Mouse (Mus musculus) bone marrow macrophage, adult 2 months (primary cell): ENCODE measurements at regions not wholly inside any gene's neighbourhood (a gene's known extent, or its start where the extent isn't known, plus 50 kb on each side); places are given as distances from the start of the nearest gene placed in this dataset.
"Not testable (repeated sequence)": the region's sequence is repeated elsewhere in the genome, so short reads cannot be mapped to it uniquely, and the experiment has no call there.

Experiments
- H3K27ac ChIP-seq: 2 replicates; pipeline ENCODE4 v1.5.1; 2012; ENCODE audit warnings: low read depth, low read length; ENCODE audit not compliant: insufficient read depth
- H3K4me1 ChIP-seq: 2 replicates; pipeline ENCODE4 v1.6.1; 2012; ENCODE audit warnings: low read length; ENCODE audit not compliant: control insufficient read depth, insufficient read depth
- H3K4me3 ChIP-seq: 2 replicates; pipeline ENCODE4 v1.5.1; 2012; ENCODE audit warnings: mild to moderate bottlenecking, low read length, moderate library complexity; ENCODE audit not compliant: insufficient read depth
- CTCF ChIP-seq: IDR thresholded peaks from 2 replicates; pipeline ENCODE4 v1.5.1; 2012; ENCODE audit warnings: low read depth, mild to moderate bottlenecking, low read length, moderate library complexity
- POLR2A ChIP-seq: IDR thresholded peaks from 2 replicates; pipeline ENCODE4 v1.6.1; 2012; ENCODE audit warnings: mild to moderate bottlenecking, low read depth, low read length, borderline replicate concordance

- no peak overlapping the region for H3K27ac ChIP-seq
- TF ChIP-seq POLR2A = no peak
- TF ChIP-seq CTCF = no peak
- H3K4me3 ChIP-seq = no peak overlapping the region
These were observed 131.0 kb upstream of the Dapk1 start for GRCm38 (mm10) chr13:60470426-60471398.

GRCm38 (mm10) chr13:60471602-60472001 is 130.1 kb upstream of the Dapk1 start:
- no peak overlapping the region for H3K27ac ChIP-seq
- no peak overlapping the region for H3K4me3 ChIP-seq
- TF ChIP-seq CTCF (no peak), POLR2A (no peak)
- no peaks in the 10 kb centered on the region for H3K4me1 ChIP-seq

More at GRCm38 (mm10) chr13:60470426-60471398, 131.0 kb upstream of the Dapk1 start:
- no peaks in the 10 kb centered on the region for H3K4me1 ChIP-seq

GRCm38 (mm10) chr13:60476366-60476765 is 125.4 kb upstream of the Dapk1 start:
- Histone ChIP-seq H3K4me3 (no peak overlapping the region), H3K4me1 (peaks cover 7% of the 10 kb centered on the region), H3K27ac (no peak overlapping the region)
- no peak for TF ChIP-seq POLR2A
- TF ChIP-seq CTCF = no peak

- H3K4me3 ChIP-seq = no peak overlapping the region
- no peak overlapping the region for H3K27ac ChIP-seq
- peaks cover 7% of the 10 kb centered on the region for H3K4me1 ChIP-seq
- TF ChIP-seq POLR2A (no peak), CTCF (no peak)
These were observed 123.4 kb upstream of the Dapk1 start for GRCm38 (mm10) chr13:60478301-60478700.

- Histone ChIP-seq H3K4me3 (peak overlapping the region; percentile 16; the same call in 1 of the 2 replicates), H3K4me1 (peaks cover 7% of the 10 kb centered on the region), H3K27ac (no peak overlapping the region)
- TF ChIP-seq CTCF (peak; percentile 17; the same call in 1 of the 2 replicates), POLR2A (no peak)
These were observed 122.5 kb upstream of the Dapk1 start for GRCm38 (mm10) chr13:60479043-60479861.

- H3K27ac ChIP-seq = no peak overlapping the region
- peaks cover 7% of the 10 kb centered on the region for H3K4me1 ChIP-seq
- no peak overlapping the region; the same call in 1 of the 2 replicates for H3K4me3 ChIP-seq
- TF ChIP-seq POLR2A (no peak), CTCF (no peak)
These were observed 121.7 kb upstream of the Dapk1 start for GRCm38 (mm10) chr13:60479862-60480730.

GRCm38 (mm10) chr13:60480731-60481431 is 120.9 kb upstream of the Dapk1 start:
- Histone ChIP-seq H3K4me3 (no peak overlapping the region), H3K27ac (no peak overlapping the region), H3K4me1 (peaks cover 7% of the 10 kb centered on the region)
- TF ChIP-seq POLR2A = no peak
- TF ChIP-seq CTCF = no peak

- not testable (repeated sequence) for H3K4me1 ChIP-seq, H3K27ac ChIP-seq, H3K4me3 ChIP-seq
These were observed 120.3 kb upstream of the Dapk1 start for GRCm38 (mm10) chr13:60481451-60481850.

GRCm38 (mm10) chr13:60481946-60482345 is 119.8 kb upstream of the Dapk1 start:
- TF ChIP-seq CTCF = no peak
- TF ChIP-seq POLR2A = no peak
- peaks cover 7% of the 10 kb centered on the region for H3K4me1 ChIP-seq
- H3K27ac ChIP-seq = no peak overlapping the region
- no peak overlapping the region for H3K4me3 ChIP-seq
